Mouse (Mus musculus) R1 (cell line): Measurements from ENCODE around the gene Mgst3.
"Not testable (repeated sequence)": the region's sequence is repeated elsewhere in the genome, so short reads cannot be mapped to it uniquely, and the experiment has no call there.

Experiments used
- DNase-seq: peaks from one replicate; pipeline ENCODE4 v3.0.0-alpha.2; 2018; ENCODE audit warnings: low read depth, low spot score

The Mgst3 gene

DNA sequence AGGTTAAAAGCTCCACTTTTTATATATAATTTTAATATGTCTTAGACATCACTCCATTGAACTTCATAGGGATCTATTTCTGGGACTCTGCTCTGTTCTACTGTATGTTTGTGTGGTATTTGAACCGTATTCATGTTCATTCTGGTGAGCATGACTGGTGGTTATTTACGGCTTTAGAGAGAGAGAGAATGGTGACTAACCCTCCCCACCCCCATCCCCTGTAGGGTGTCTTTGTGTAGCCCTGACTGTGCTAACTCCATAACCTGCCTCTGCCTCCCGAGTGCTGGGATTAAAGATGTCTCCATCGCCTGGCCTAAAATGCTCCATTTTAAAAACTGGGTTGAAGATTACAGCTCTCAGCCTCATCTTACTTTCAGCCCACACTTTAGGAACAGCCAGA is 33.4 kb downstream of the Mgst3 start:
- DNase-seq = no peak

DNA sequence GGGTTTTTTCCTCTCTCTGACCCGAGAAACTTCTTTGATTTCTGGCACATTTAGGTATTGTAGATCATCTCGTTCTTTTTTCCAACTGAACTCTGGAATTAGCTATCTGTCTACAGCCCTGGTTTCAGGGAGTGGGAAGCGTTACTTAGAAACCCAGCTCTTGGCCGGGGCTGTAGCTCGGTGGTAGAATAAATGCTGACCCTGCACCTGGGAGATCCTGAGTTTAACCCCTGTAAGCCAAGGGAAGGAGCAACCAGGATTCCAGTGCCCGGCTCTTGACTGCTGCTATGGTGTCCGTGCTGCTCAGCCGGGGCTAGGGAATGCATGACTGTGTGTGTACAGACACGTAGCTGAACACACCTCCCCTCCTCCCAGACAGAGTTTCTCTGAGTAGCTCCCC is 34.9 kb downstream of the Mgst3 start:
- no peak for DNase-seq

DNA sequence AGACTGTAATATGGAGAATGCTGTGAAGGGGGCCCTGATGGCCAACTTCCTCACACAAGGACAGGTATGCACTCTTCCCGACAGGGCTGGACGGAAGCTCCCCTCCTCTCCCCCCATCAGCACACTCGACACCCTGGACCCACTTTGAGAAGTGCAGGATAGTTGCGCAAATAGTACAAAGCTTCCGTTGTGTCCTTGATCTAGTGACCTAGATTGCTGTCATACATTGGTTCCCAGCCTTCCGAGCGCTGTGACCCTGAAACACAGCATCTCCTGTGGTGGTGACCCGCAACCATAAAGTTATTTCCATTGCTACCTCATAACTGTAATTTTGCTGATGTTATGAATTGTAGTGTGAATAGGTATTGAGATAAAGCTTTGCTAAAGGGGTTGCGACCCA is 36.3 kb downstream of the Mgst3 start:
- DNase-seq = no peak

DNA sequence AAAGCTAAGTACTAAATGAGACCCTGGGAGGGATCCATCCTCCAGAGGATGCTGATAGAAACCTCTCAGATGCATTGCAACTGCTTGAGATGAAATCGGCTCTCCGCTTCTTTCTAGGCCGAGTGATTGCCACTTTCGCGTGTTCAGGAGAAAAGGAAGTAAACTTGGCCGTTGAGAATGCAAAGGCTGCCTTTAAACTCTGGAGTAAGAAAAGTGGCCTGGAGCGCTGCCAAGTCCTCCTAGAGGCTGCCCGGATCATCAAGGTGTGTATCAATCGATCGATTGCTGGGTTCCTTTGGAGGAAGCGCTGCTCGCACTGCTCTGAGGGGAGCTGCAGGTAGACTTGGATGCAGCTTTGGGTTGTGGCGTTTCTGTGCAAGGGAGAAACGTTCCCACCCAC is 41.2 kb downstream of the Mgst3 start:
- no peak for DNase-seq

DNA sequence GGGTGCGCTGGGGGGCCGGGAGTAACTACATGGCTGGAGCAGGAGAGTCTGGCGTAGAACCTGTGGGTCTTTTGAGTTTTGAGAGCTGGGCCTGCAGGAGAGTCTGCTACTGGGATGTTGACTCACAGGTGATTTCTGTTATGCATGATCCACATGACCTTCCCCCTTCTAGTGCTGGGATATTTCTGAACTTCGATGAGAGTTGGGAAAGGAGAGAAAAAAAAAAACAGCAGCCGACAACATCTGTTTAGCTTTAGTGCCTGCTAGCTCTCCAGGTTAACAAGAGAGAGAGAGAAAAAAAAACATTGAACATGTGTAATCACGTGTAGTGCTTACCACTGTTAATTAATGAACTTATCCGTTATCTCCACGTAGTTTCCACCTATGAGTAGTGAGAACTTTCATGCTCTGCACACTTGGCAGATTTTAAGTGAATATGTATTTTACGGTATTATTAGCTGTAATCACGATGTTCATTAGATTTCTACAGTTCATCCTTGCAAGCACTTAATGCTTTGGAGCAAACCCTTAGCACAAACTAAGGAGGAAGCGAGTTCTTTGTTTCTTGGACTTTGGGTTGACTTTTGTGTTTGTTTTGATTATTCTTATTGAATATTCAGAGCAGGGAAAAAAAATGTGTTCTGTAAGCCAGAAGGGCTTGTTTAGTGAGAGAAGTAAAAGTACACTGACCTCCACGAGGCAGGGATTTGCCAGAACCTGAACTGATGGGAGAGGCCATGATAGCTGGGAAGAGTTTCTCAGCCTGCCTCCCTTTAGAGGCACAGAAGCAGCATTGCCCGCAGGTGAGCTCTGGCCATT is 42.8 kb downstream of the Mgst3 start:
- DNase-seq = no peak

DNA sequence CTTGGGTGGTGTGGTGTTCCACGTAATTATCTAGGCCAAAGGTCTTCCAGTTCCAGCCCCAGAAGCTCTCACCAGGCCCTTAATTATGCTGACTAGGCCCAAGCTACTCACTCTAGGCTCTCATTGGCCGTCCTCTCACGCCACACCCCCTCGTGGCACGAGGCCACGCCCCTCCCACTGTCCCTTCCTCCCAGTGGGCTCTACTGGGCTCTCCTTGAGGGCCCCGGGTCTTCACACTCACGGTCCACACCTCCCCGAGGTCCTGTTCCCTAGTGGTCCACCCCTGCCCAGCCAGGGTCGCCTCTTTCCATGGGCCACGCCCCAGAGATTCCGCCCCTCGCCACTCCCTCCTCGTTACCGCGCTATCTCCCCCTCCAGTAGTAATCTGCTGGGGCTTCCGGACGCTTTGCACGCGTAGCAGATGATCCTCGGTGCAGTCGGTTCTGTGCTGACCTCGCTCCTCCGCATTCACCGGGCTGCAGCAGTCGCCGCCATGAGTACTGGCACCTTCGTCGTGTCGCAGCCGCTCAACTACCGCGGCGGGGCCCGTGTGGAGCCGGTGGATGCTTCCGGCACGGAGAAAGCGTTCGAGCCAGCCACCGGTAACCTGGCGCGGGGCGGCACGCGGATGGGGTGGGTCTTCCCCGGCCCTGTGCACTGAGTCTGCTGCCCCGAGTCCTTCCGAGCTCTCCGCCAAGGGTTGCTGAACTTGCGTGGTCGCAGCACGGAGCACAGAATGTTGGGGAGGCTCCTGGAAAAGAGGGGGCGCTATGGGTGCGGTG is 43.6 kb downstream of the Mgst3 start, which contains the start of gene Aldh9a1:
Aldh9a1 (plus strand) TSS at position 177 of the 782 bp plus-strand sequence.
- DNase-seq = peak; percentile 93

DNA sequence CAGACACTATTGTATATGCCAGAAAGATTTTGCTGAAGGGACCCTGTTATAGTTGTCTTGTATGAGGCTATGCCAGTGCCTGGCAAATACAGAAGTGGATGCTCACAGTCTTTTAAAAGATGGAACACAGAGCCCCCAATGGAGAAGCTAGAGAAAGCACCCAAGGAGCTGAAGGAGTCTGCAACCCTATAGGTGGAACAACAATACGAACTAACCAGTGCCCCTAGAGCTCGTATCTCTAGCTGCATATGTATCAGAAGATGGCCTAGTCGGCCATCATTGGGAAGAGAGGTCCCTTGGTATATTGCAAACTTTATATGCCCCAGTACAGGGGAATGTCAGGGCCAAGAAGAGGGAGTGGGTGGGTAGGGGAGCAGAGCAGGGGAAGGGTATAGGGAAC is 44.4 kb downstream of the Mgst3 start:
- peak; percentile 51 for DNase-seq

DNA sequence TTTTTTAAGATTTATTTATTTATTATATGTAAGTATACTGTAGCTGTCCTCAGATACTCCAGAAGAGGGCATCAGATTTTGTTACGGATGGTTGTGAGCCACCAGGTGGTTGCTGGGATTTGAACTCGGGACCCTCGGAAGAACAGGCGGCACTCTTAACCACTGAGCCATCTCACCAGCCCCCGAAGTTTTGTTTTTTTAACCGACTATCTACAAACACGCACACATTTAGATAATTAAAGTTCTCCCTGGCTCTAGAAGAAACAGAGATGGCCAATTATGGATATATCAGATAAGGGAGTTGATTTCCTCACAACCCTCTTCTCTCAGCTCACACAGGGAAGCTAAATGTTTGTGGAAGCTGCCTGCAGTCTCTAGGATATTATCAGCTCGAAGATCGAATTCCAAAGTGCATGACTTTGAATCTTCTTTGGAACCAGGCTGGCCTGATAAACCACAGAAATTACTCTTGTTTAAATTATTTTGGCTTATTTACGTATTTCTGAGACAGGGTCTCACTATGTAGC is 47.6 kb downstream of the Mgst3 start:
- not testable (repeated sequence) for DNase-seq

DNA sequence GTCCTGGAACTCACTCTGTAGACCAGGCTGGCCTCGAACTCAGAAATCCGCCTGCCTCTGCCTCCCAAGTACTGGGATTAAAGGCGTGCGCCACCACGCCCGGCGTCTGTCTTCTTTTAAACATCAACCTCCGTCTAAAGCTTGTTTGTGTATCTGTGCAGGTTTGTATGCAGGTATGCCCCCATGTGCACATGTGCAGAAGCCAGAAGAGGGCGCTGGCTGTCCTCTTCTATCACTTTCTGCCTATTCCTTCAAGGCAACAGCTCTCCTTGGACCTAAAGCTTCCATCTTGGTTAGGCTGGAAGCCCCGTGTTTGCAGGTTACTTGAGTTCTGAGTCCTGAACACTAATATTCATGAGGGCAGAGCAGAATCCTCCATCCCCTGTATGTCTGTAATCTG is 50.8 kb downstream of the Mgst3 start:
- DNase-seq = peak; percentile 75

DNA sequence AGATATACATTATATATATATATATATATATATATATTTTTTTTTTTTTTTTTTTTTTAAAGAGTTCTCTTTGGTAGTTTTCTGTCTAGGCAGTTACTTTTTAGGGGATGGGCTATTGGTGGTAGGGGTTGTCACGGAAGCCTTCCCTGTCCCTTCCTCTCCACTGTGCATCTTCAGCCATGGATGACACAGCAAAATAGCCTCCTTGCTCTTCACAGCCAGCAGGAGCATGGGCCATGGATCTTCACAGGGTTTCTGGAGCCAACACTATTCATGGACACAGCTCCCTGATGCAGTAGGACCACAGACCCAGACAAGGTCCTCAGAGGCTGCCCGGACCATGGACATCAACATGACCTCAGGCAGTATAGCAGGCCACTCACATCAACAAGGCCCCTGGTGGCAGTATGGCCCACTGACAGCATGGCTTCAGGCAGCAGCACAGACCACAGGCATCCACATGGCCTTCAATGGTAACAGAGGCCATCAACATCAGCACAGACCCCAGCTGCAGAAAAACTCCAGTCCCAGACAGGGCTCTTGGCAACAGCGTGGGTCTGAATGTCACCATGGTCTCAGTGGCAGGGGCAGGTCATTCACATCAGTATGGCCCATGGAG is 52.6 kb downstream of the Mgst3 start:
- DNase-seq = no peak

DNA sequence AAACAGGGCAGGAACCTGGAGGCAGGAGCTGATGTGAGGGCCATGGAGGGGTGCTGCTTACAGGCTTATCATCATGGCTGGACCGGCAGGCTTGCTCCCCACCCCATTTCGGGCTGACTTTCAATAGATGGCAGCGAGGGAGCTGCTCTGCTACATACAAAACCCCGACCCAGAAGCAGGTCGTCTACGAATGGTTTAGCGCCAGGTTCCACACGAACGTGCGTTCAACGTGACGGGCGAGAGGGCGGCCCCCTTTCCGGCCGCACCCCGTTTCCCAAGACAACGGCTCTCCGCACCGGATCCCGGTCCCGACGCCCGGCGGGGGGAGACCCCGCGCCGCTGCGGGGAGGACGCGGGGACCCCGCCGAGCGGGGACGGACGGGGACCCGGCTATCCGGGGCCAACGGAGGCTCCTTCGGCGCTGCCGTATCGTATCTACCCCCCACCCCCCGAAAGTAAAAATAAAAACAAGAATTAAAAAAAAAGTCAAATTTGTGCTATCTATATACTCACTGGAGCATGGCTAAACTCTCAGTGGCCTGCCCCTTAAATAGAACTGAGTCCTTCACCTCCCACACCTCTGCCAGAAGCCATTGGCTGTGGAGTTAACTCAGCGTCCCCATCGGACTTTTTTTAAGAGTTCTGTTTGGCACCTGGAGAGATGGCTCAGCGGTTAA is 53.4 kb downstream of the Mgst3 start:
- DNase-seq = peak; percentile 27

DNA sequence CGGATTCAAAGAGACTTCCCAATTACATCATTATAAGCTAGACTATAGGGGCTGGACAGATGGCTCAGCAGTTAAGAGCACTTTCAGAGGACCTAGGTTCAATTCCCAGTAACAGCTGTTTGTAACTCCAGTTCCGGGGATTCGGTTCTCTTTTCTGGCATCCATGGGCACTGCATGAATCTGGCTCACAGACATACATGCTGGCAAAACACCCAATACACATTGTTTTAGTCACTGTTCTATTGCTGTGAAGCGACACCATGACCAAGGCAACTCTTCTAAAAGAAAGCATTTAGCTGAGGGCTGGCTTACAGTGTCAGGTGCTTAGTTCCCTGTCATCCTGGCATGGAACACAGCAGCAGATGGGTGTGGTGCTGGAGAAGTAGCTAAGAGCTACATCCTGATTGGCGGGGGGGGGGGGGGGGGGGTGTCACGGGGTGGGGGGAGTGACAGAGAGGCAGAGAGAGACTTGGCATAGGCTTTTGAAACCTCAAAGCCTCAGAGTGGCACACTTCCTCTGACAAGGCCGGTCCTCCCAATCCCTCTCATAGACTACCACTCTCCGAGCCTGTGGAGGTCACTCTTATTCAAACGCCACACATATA is 54.4 kb downstream of the Mgst3 start:
- no peak for DNase-seq

DNA sequence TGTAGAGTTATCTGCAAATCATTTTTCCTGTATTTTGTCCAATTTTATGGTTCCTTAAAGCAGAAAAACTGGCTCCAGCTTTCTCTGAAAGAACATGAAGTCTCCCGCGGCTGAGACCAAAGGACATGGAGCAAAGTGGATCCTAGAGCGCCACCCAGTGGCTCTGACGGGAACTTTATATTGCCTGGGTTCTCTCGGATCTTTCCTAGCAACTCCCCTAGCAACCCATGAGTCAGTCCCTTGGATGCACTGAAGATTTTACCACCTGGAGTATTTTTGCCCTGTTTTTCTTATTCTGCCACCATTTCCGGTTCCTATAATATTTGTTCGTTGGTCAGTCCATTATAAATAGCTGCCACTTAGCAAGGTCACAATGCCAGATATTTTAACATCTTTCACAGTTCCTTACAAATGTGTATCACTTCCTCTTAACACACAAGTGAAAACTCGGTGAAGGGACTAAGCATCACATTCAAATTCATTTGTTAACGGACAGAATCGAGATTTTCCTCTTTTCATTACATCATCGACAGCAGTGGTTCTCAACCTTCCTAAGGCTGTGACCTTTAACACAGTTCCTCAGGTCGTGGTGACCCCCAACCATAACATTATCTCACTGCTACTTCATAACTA is 56.1 kb downstream of the Mgst3 start:
- DNase-seq = peak; percentile 91

DNA sequence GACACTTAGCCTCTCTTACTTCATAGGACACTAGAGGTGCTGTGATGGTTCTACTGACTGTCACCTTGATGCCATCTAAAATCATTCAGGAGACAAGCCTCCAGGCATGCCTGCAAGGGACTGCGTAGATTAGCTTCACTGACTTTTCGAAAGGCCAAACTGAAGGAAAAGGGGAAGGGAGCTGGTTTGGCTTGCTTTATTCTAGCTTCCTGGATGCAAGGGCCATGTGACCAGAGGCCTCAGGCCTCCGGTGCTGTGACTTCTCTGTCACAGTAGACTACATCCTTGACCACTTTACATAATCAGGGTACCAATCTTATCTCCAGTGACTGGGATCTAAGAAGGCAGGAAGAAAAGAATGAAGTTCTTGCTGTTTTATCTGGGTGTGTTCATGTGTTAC is 57.2 kb downstream of the Mgst3 start:
- no peak for DNase-seq

DNA sequence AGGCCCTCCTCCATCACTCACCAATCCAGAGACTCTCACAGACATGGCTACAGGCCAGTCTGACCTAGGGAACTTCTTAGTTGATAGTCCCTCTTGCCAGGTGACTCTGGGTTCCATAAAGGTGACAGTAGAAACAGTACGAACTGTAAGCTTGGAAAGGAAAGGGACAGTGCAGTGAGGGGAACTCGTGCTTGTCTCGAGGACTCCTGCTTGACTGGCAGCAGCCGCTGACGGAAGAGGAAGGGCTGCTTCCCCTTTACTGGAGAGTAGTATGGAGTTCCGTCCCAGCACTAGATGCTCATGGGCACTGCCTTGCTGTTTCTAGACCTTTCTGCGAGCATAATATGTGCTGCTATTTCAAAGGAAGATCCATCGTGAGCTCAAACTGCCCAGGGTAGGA is 62.5 kb downstream of the Mgst3 start:
- DNase-seq = no peak

DNA sequence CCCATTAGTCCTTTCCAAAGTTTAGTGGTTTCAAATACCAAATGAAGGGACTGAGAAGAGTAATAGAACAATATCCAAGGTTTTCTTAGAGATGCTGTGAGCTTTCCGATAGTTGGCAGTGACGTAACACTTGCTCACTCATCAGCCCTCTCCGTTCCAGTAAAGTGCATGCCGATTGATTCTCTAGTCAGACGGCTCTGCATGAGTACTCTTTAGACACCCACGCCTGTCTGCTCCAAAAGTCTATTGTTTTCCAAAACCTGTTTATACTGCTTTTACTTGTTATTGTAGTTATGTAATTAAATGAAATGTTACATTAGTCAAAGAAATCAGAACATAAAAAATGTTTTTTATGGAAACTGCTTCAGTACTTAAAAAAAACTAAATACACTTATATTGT is 64.9 kb downstream of the Mgst3 start:
- no peak for DNase-seq
